Mouse (Mus musculus) midbrain, embryonic 16.5 days (tissue): ENCODE data around the gene Egfl6. TPM values are rescaled to one million over a fixed set of nuclear protein-coding genes. Genes with fewer than 3 reads are reported as not detected.

Source experiments
- ATAC-seq: fragments of 200-750 bp; cut with Nextera tagmentation; 2 replicates; pipeline ENCODE4 v1.8.0; 2017; ENCODE audit warnings: moderate TSS enrichment
- H3K27ac ChIP-seq: fragments of 300-500 bp; sonication (generic); 2 replicates; pipeline ENCODE4 v1.5.1; 2014; ENCODE audit warnings: mild to moderate bottlenecking, low read length, mixed read lengths
- H3K27me3 ChIP-seq: fragments of 300-500 bp; sonication (generic); 2 replicates; pipeline ENCODE4 v1.6.1; 2014; ENCODE audit warnings: low read depth, low read length, mixed read lengths; ENCODE audit not compliant: control insufficient read depth, insufficient read depth
- H3K36me3 ChIP-seq: fragments of 300-500 bp; sonication (generic); 2 replicates; pipeline ENCODE4 v1.6.1; 2014; ENCODE audit warnings: mild to moderate bottlenecking, low read length, moderate library complexity, mixed read lengths; ENCODE audit not compliant: control insufficient read depth, insufficient read depth
- H3K4me1 ChIP-seq: fragments of 300-500 bp; sonication (generic); 2 replicates; pipeline ENCODE4 v1.6.1; 2014; ENCODE audit warnings: mild to moderate bottlenecking, low read length, mixed read lengths; ENCODE audit not compliant: control insufficient read depth, insufficient read depth
- H3K4me2 ChIP-seq: fragments of 300-500 bp; sonication (generic); 2 replicates; pipeline ENCODE4 v1.6.1; 2014; ENCODE audit warnings: mild to moderate bottlenecking, low read length, mixed read lengths
- H3K4me3 ChIP-seq: fragments of 300-500 bp; sonication (generic); 2 replicates; pipeline ENCODE4 v1.5.1; 2014; ENCODE audit warnings: low read depth, mild to moderate bottlenecking, low read length, moderate library complexity, mixed read lengths
- H3K9ac ChIP-seq: fragments of 300-500 bp; sonication (generic); 2 replicates; pipeline ENCODE4 v1.6.1; 2014; ENCODE audit warnings: low read depth, low read length, mixed read lengths
- H3K9me3 ChIP-seq: fragments of 300-500 bp; sonication (generic); replicated peaks from 2 replicates; pipeline ENCODE4 v1.6.1; 2014; ENCODE audit warnings: mild to moderate bottlenecking, low read length, mixed read lengths; ENCODE audit not compliant: control insufficient read depth, poor library complexity, severe bottlenecking
- WGBS: fragments of 180-500 bp; shearing (Covaris S2); extraction: QIAGEN DNeasy Blood & Tissue Kit; methylation state at CpG from one replicate; pipeline ENCODE4 v1.1.7; 2014; 5-methylcytosine and 5-hydroxymethylcytosine counted together
- polyA plus RNA-seq: library from polyadenylated mRNA; unstranded; fragments of >200 nt; fragmentation: Nextera tagmentation; extraction: Ambion mirVana; gene quantifications from 2 replicates; pipeline ENCODE4 v1.2.1, GENCODE M21; 2015

Gene Egfl6
- polyA plus RNA-seq, 1 experiment from 2014 or later: 2.9 TPM

DNA sequence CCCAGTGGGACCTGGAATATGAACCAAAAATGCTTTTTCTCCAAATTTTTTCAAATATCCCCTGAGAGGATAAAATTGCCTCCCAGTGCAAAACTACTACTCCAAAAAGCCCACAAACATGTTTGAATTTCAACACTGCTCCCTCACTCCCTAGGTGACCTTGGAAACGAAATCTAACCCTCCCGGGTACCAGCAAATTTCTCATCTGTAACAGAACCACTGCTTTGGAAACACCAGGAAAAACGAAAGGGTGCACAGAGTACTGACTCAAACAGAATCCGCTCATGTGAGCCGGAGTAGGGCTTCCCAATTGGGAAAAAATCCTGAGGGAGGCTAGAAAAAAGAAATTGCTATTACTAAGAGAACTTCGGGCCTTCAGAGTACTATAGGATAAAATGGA, 108.1 kb downstream of the Egfl6 start:
- no peaks in the 10 kb centered on the region for H3K27me3 ChIP-seq
- H3K9ac ChIP-seq: no peak overlapping the region
- no peaks in the 10 kb centered on the region for H3K9me3 ChIP-seq
- H3K4me2 ChIP-seq: peak overlapping the region; percentile 45
- H3K4me1 ChIP-seq: peaks cover 13% of the 10 kb centered on the region
- H3K36me3 ChIP-seq: no peaks in the 10 kb centered on the region
- WGBS: 66% methylated on average over 6 of the region's 6 CpGs
- H3K4me3 ChIP-seq: peak overlapping the region; percentile 6; the same call in 1 of the 2 replicates
- no peak overlapping the region for H3K27ac ChIP-seq
- ATAC-seq: no peak

Other genes with a start within 250 kb of the Egfl6 start
- gene Trappc2, start 145.1 kb downstream of the Egfl6 start, polyA plus RNA-seq: 92.9 and 98.7 TPM in 2 replicates
- 5.7 and 6.3 TPM in 2 replicates for gene Ofd1, start 145.0 kb downstream of the Egfl6 start, polyA plus RNA-seq
- 45.0 and 47.0 TPM in 2 replicates for gene Rab9, start 105.9 kb downstream of the Egfl6 start, polyA plus RNA-seq
- gene Tceanc, start 67.2 kb downstream of the Egfl6 start, polyA plus RNA-seq: 4.9 and 6.0 TPM in 2 replicates